Mouse (Mus musculus) cerebellum, adult 2 months (tissue): ENCODE results near the gene Higd2a.

ENCODE experiments used
- CTCF ChIP-seq: fragments of 200-500 bp; IDR thresholded peaks from 2 replicates; pipeline ENCODE4 v1.5.1; 2011; ENCODE audit warnings: low read depth, mild to moderate bottlenecking, control low read depth, low read length, moderate library complexity, borderline replicate concordance; ENCODE audit not compliant: insufficient read depth
- POLR2A ChIP-seq: fragments of 200-500 bp; IDR thresholded peaks from 2 replicates; pipeline ENCODE4 v1.6.1; 2011; ENCODE audit warnings: low read length, control low read depth, borderline replicate concordance; ENCODE audit not compliant: insufficient read depth

DNA sequence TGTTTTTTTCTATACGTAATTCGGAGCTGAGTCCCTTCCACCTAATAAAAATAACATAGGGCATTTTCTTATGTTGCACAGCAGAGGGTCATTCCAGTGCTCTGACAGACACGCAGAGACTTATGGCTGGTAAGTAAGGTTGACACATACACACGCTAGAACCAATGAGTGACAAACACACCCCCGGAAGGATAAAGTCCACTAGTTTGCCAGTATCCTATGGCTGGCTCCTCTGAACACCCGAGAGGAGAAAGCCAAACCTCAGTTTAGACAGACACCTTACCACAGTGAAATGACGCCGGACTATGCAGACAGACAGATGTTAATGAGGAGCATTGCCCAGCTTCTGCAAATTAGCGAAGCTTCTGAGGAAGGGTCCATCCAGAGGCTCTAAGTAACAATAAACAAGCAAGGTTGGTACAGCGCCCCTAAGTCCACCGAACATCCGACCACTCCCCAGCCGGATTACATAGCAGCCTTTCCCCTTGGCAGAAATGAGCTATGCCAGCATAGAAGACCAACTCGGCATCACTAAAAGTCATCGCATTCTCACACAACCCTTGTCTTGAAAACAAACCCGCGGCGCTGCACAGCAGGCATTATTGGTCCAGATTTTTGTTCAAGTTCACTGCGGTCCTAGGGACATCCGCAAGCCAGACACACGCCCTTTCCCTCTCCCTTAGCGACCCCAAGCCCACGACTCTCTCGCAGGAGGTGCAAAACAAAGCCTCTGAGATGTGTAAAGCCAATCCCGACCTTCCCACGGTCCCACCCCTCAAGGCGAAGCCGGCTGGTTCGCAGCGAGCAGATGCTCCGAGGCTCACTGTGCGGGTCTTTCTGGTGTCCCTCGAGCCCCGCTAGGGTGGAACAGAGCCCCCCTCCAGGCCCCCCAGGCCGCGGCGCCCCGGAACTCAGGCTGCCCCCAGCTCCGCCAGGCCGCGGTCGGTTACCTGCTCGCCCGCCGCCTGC lies 25.5 kb upstream of the Higd2a start:
- TF ChIP-seq CTCF, result no peak
- no peak for TF ChIP-seq POLR2A
